Mouse (Mus musculus): ENCODE measurements at regions not wholly inside any gene's neighbourhood (a gene's known extent, or its start where the extent isn't known, plus 50 kb on each side); places are given as distances from the start of the nearest gene placed in this dataset.
A peak's percentile ranks its signal among the peaks of the same experiment; 100 is the strongest.
"Not testable (repeated sequence)": the region's sequence is repeated elsewhere in the genome, so short reads cannot be mapped to it uniquely, and the experiment has no call there.

- TF ChIP-seq CTCF (IDR thresholded peaks at IDR 0.05; ENCODE audit: borderline replicate concordance, extremely low read depth, insufficient read depth, insufficient read length) (peak; percentile 7; the same call in 1 of the 2 replicates), POLR2A (IDR thresholded peaks at IDR 0.05; ENCODE audit: borderline replicate concordance, extremely low read depth, insufficient read depth, insufficient read length, poor library complexity, severe bottlenecking) (no peak)
These were observed 342.3 kb upstream of the Gm28363 start for GRCm38 (mm10) chr1:117354624-117355023.

GRCm38 (mm10) chr1:117356418-117357194, 340.3 kb upstream of the Gm28363 start:
- TF ChIP-seq POLR2A (IDR thresholded peaks at IDR 0.05; ENCODE audit: borderline replicate concordance, extremely low read depth, insufficient read depth, insufficient read length, poor library complexity, severe bottlenecking) (no peak), CTCF (IDR thresholded peaks at IDR 0.05; ENCODE audit: borderline replicate concordance, extremely low read depth, insufficient read depth, insufficient read length) (no peak)
- no peak for DNase-seq (ENCODE audit: low read depth)

More at GRCm38 (mm10) chr1:117354624-117355023, 342.3 kb upstream of the Gm28363 start:
- DNase-seq (ENCODE audit: low read depth), result no peak

GRCm38 (mm10) chr1:117364066-117364465, 332.9 kb upstream of the Gm28363 start:
- DNase-seq (ENCODE audit: low read depth), result peak; percentile 58
- TF ChIP-seq POLR2A (IDR thresholded peaks at IDR 0.05; ENCODE audit: borderline replicate concordance, extremely low read depth, insufficient read depth, insufficient read length, poor library complexity, severe bottlenecking) (no peak), CTCF (IDR thresholded peaks at IDR 0.05; ENCODE audit: borderline replicate concordance, extremely low read depth, insufficient read depth, insufficient read length) (no peak)

GRCm38 (mm10) chr1:117412349-117412748, 284.6 kb upstream of the Gm28363 start:
- no peak for TF ChIP-seq POLR2A (IDR thresholded peaks at IDR 0.05; ENCODE audit: borderline replicate concordance, extremely low read depth, insufficient read depth, insufficient read length, poor library complexity, severe bottlenecking)
- TF ChIP-seq CTCF (IDR thresholded peaks at IDR 0.05; ENCODE audit: borderline replicate concordance, extremely low read depth, insufficient read depth, insufficient read length), result peak; percentile 23; the same call in 1 of the 2 replicates

GRCm38 (mm10) chr1:117457736-117458135, 239.2 kb upstream of the Gm28363 start:
- TF ChIP-seq CTCF (IDR thresholded peaks at IDR 0.05; ENCODE audit: borderline replicate concordance, extremely low read depth, insufficient read depth, insufficient read length), result no peak
- no peak for TF ChIP-seq POLR2A (IDR thresholded peaks at IDR 0.05; ENCODE audit: borderline replicate concordance, extremely low read depth, insufficient read depth, insufficient read length, poor library complexity, severe bottlenecking)
- no peak for DNase-seq (ENCODE audit: low read depth)

More at GRCm38 (mm10) chr1:117412349-117412748, 284.6 kb upstream of the Gm28363 start:
- peak; percentile 5 for DNase-seq (ENCODE audit: low read depth)

GRCm38 (mm10) chr1:117458156-117458850, 238.6 kb upstream of the Gm28363 start:
- not testable (repeated sequence) for DNase-seq (ENCODE audit: low read depth)

- not testable (repeated sequence) for DNase-seq (ENCODE audit: low read depth)
These were observed 237.8 kb upstream of the Gm28363 start for GRCm38 (mm10) chr1:117459126-117459525.

- TF ChIP-seq POLR2A (IDR thresholded peaks at IDR 0.05; ENCODE audit: borderline replicate concordance, extremely low read depth, insufficient read depth, insufficient read length, poor library complexity, severe bottlenecking) (no peak), CTCF (IDR thresholded peaks at IDR 0.05; ENCODE audit: borderline replicate concordance, extremely low read depth, insufficient read depth, insufficient read length) (no peak)
- no peak for DNase-seq (ENCODE audit: low read depth)
These were observed 206.8 kb upstream of the Gm28363 start for GRCm38 (mm10) chr1:117490176-117490575.

GRCm38 (mm10) chr1:117497003-117497402, 199.9 kb upstream of the Gm28363 start:
- no peak for DNase-seq (ENCODE audit: low read depth)
- TF ChIP-seq CTCF (IDR thresholded peaks at IDR 0.05; ENCODE audit: borderline replicate concordance, extremely low read depth, insufficient read depth, insufficient read length) (no peak), POLR2A (IDR thresholded peaks at IDR 0.05; ENCODE audit: borderline replicate concordance, extremely low read depth, insufficient read depth, insufficient read length, poor library complexity, severe bottlenecking) (no peak)

GRCm38 (mm10) chr1:117519498-117520032, 177.4 kb upstream of the Gm28363 start:
- DNase-seq (ENCODE audit: low read depth), result peak; percentile 72
- TF ChIP-seq POLR2A (IDR thresholded peaks at IDR 0.05; ENCODE audit: borderline replicate concordance, extremely low read depth, insufficient read depth, insufficient read length, poor library complexity, severe bottlenecking) (no peak), CTCF (IDR thresholded peaks at IDR 0.05; ENCODE audit: borderline replicate concordance, extremely low read depth, insufficient read depth, insufficient read length) (peak; percentile 34; the same call in 1 of the 2 replicates)
